Mouse (Mus musculus): ENCODE data around the gene Btbd9.

Btbd9 gene

DNA sequence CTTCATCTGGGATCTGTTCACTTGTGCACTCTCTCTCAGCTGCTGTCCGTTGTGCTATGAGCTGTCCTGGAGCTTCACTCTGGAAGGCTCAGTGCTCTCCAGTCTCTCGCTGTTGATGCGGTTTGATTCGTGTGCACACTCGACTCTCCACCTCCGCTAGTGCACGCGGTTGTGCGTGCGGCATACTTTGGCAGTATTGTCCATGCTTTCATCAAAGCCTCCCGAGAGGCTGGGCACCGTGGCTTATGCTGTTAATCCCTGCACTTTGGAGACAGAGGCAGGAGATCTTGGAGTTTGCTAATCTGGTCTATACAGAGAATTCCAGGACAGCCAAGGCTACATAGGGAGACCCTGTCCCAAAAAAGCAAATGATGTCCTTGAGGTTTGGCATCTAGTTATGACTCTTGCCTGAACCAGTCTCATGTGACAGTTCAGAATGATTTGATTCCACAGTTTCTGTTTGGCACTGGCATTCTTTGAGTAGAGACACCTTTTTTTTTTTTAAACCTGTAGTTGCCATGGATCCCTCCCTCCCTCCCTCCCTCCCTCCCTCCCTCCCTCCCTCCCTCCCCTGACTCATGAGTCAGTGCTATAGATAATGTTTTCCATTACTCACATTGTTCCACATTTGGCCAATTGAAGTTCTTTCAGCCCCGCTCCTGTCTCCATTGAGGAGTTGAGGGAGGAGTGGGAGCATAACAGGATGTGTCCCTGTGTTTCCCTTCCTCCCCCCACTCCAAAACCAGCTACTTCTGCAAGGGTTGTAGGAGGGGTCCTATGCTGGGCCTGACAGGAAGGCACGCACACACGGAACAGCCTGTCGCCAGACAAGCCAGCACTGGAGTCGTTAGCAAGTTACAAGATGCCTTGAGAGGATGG, 379.6 kb downstream of the Btbd9 start:
- no peak for DNase-seq

DNA sequence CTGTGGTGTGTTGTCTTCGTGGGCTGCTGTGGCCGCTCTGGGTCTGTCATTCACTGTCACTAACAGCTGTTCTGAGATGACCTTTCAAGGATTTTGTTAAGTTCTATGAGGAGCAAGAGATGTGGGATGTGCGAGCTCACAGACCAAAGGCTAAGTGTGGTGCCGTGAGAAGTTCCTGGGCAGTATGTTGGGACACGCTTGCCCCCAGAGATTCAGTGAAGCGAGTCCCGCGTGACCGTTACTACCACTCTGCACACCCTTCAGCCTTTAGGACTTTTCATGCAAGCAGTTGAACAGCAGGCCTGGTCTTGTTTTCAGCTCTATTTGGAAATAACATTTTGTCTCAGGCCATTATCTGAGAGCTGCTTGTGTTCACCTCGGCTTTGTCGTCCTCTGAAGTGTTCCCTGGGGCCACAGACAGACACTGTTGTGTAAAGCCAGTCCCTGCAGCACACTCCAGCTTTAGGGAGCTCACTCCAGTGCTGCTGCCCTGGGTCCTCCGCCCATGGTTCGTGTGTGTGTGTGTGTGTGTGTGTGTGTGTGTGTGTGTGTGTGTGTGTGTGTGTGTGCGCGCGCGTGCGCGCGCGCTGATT, 380.6 kb downstream of the Btbd9 start:
- DNase-seq = peak; percentile 0

DNA sequence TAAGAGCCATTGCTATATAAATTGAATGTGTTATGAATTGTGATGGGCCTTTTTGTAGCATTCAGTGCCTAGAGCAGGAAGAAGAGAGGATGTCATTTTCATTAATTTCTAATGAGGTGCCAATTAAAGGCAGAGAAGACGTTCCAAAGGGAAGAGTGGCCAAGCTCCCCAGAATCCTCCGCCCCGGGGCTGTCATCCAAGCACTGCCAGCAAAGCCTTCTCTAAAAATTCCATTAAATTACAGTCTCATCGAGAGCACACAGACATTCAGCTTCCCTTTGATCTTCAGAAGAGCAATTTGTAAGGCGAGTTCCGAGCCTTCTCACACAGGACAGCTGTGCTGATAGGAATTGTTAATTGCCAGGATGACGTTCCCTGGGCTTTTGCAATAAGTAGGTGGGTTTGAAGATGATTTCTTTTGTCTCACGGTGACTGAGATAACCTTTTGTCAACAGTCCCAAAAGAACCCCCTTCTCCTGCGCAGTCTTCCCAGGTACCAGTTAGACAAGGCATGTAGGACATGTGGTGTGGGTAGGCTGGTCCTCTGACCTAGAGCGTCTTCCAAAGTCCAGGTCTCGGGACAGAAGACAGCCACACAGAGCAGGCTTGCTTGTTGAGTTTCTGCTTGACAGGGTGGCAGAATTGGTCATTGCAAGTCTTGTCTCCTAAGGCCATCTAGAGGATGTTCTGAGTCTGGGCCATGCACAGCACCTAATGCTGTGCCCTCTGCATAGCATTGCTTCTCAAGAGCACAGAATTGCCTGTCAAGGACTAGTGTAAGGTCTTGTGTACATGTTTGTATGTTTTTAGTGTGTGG, 381.5 kb downstream of the Btbd9 start:
- peak; percentile 0 for DNase-seq

DNA sequence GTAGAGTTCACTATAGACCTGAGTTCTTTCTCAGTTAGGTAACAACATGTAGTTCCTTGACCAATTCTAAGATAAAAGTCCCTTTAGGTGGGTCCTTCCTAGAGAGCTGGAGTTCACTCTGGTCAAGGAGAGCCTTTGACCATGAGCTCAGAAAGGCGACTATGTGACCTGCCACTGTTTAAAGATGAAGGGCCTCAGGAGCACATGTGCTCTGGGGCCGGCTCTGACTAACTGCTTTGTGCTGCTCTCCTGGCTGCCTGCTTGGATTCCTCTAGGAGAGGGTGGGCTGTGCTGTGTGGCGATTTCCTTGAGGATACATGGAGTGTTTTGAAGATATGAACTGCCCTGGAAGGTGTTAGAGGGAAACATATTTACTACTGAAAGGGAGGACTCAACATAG, 382.2 kb downstream of the Btbd9 start:
- no peak for DNase-seq

DNA sequence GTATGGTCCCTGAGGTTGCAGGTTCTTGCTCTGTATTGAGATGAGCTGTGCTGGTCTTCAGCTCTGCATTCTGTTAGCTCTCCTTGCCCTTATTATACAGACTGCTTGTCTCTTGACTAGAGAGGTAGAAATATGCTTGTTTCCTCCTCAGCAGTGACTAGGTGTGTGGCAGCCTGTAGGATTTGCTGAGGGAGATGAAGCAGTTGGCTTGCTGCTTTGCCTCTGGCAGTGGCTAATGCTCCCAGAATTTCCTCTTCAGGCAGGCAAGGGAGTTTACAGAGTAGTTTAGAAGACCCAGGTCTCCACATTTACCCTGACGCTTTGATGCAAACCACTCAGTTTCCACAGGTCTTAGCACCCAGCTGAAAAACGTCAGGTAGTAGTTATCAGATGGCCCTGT, 382.7 kb downstream of the Btbd9 start:
- no peak for DNase-seq

DNA sequence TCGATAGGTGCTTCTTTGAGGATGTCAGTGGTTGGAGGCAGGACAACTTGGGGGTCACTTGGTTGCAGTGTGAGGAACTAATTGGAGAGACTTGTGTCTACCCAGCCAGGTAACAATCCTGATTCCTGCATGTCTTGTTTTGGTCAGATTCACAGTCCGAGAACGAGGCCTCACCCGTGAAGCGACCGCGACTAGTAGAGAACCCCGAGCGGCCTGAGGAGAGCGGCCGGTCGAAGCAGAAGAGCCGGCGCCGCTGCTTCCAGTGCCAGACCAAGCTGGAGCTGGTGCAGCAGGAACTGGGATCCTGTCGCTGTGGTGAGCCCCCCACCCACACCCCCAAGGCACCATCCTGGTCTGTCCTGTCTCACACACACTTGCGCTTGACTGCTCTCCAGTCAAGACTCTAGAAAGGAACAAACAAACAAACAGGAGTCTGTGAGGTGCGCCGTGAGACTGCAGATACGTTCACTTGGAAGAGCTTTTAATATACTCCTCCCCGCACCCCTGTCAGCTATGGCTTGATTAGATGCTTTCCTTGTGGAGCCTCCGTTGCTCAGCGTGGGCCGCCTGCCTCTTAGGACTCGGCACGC, 383.8 kb downstream of the Btbd9 start:
- peak; percentile 0 for DNase-seq

DNA sequence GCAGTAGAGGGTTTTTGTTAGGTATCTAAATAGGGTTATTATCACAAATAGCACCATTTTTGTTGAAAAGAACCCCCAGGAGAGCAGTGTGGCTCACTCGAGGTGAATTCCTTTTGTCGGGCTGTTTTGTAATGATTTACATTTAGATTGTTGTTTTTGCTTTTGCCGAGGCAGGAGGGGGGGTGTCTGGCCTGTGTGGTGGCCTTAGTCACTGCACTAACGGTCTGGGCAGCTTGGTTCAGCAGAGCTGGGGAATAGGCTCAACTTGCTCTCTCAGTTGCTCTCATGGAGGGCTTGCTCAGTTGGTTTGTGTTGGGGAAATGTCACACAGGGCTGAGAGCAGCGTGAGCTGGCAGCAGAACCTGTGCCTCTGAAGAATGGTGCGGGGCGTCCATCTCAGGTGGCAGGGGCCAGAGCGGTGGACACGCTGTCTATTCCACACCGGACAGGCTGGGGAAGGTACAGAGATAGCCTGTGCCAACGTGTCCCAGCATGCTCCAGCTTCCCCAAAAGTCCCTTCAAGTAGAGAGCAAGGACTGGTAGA, 385.1 kb downstream of the Btbd9 start:
- DNase-seq = peak; percentile 0

DNA sequence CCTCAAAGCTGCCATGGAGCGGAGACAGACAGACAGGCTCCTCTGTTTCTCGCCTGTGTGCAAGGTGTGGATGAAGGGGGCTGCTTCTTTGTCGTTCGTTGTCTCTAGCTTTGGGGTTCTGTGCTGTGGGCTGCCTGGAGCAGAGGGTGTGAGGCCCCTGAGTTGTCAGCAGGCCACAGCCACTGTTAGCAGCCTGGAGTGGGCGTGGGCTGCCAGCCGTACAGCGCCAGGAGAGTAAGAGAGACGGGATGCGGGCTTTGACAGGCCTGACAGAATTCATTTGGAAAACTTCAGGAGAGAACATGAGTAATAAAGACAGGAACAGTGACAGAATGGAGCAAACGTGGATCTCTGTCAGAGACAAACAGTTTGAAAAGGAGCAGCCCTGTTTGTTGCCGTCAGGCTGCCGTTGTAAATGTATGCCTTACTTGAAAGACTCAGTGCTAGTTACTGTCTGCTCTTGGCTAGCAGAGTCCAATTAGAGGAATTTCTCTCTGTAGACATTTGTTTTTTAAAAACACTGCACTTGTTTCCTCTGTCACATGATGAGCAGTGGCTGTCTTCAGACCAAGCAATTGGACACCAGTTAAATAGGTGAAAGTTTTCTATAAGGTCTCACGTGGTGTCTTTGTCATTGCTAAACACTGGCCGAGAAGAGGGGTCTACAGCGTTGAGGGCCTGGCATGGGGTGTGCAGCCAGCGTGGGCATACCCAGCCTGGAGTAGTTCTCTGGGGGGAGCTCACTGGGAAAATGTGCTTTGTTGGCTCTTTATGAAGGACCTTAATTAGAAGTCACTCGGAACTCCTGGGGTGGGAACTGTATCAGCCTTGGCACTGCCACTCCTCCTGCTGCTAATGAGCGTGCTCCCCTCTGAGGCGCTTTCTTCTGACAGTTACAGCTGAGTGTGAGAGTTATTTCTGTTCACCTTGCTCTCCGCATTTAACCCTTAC, 388.0 kb downstream of the Btbd9 start:
- DNase-seq = no peak

DNA sequence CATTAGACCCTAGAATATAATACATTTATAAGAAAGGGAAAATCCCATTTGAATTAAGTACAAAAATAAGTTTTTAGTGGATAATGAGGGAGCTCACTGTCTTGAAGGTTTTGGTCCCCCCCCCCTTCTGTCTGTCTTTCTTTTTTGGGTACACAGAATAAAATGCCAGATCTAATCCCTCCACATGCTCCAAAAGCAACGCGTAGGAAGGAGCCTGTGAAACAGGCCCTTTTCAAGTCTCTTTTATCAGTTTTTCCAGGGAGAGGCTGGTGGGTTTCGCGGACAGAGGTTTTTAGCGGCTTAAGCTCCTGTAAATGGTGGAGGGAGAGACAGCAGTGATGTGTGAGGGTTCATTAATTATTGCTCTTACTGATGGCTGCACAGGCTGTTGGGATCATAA, 388.7 kb downstream of the Btbd9 start:
- no peak for DNase-seq

DNA sequence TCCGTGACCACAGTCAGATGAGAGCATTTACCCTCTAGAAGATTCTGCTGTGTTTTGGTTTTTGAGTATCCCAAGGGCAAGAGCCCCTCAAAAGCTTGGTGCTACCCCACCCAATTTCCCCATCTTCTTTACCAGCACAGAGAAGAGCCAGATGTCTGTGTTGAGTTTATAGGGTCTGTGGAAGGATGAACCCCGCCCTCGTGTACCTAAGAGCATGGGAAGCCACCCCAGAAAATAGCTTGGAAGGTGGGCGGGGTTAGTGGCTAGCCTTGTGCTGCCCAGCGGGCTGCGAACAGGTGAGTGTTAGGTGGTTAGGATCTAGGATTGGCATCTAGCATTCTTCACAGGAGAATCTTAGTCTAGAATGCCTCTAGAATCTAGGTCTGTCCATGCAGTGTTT, 389.1 kb downstream of the Btbd9 start:
- DNase-seq = no peak

DNA sequence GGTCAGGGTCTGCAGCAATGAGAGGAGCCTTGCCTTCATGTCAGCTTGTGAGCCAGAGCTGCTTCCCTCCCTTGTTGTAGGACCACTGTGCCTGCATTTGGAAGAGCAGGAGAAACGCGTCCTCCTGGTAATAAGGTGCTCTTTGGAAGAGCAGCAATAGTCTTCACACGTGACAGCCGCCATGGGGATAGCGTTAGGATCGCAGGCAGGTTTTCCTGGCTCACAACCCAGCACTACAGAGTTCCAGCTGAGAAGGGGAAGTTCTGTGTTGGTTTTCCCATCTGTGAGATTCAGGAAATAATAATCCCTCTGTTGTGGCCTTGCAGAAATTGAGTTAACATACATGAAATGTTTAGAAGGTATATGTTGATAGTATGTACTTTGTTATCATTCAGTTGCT, 392.7 kb downstream of the Btbd9 start:
- DNase-seq = no peak

DNA sequence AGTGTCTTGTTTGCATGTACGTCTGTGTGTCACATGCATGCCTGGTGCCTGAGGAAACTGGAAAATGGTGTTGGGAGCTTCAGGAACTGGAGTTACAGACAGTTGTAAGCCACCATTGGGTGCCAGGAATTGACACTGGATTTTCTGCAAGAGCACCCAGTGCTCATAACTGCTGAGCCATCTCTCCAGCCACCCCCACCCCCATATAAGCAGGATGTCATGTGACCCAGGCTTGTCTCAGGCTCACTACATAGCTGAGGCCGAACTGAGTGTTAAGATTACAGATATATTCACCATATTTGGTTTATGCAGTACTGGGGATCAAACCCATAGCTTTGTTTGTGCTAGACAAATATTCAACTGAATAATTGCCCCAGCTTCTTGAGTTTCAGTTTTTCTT, 394.2 kb downstream of the Btbd9 start:
- DNase-seq = no peak

DNA sequence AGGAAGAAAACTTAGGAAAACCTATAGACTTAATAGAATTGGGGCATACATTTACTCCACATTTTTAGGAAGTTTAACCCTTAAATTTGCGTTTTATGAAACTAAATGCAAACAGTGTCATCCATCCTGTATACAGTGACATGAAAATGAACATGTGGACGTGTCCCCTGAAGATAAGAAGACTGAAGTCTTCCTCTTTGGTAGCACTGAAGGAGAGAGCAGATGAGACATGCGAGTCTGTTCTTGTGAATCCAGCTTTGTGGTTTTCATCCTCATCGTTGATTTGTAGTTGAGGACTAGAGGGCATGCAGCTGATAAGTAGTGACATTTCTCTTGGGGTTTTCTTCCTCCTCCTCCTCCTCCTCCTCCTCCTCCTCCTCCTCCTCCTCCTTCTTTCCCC, 394.7 kb downstream of the Btbd9 start:
- DNase-seq = no peak

DNA sequence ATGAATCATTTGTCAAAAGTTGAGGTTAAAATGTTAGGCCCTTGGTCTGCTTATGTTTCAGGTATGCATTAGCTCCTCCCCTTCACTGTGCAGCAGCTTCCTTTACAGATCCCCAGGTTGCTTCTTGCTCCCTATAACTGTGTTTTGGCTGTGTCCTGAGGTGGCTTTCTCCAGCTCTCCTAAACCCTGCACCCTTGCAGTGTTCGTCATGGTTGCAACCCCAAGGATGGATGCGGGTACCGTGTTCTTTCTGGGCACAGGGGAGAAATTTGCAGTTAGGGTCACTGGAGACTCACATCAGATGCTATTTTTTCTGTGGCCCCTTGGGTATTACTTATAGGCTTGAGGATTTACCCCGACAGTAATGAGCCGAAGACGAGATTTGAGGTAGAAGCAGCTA, 396.1 kb downstream of the Btbd9 start:
- no peak for DNase-seq

DNA sequence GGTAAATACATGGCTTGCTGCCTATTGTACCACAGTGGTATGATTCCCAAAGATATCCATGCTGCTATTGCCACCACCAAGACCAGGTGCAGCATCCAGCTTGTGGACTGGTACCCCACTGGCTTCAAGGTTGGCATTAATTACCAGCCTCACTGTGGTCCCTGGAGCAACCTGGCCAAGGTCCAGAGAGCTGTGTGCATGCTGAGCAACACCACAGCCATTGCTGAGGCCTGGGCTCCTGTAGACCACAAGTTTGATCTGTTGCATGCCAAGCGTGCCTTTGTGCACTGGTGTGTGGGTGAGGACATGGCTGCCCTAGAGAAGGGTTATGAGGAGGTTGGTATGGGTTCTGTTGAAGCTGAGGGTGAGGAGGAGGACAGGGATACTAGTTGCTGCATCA, 397.9 kb downstream of the Btbd9 start:
- DNase-seq = no peak

DNA sequence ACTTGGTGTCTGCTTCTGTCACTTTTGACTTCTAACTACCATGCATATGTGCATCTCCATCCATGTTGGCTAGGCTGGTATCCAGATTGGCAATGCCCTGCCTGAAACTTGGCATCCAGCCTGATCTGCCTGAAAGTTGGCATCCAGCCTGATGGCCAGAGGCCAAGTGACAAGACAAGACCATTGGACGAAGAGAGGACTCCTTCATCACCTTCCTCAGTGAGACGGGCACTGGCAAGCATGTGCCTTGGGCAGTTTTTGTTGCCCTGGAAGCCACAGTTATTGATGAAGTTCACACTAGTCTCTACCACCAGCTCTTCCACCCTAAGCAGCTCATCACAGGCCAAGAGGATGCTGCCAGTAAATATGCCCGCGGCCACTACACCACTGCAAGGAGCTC, 398.9 kb downstream of the Btbd9 start:
- DNase-seq = no peak

Data from thymus, postnatal 25 days (tissue).